Mouse (Mus musculus) E14TG2a.4 (cell line): Measurements from ENCODE around the gene Rbbp9.
A peak's percentile ranks its signal among the peaks of the same experiment; 100 is the strongest.
"Not testable (repeated sequence)": the region's sequence is repeated elsewhere in the genome, so short reads cannot be mapped to it uniquely, and the experiment has no call there.

Source experiments
- H3K27me3 ChIP-seq: 2 replicates; pipeline ENCODE4 v1.6.1; 2014; ENCODE audit warnings: low read length, control low read depth; ENCODE audit not compliant: insufficient read depth
- H3K36me3 ChIP-seq: 2 replicates; pipeline ENCODE4 v1.6.1; 2014; ENCODE audit warnings: low read length, control low read depth; ENCODE audit not compliant: insufficient read depth
- H3K4me1 ChIP-seq: replicated peaks from 2 replicates; pipeline ENCODE4 v1.6.1; 2014; ENCODE audit warnings: low read depth, low read length, control low read depth
- H3K4me3 ChIP-seq: replicated peaks from 2 replicates; pipeline ENCODE4 v1.5.1; 2014; ENCODE audit warnings: mild to moderate bottlenecking, low read length
- H3K9me3 ChIP-seq: 2 replicates; pipeline ENCODE4 v1.6.1; 2014; ENCODE audit warnings: low read length, control low read depth
- CTCF ChIP-seq: conservative IDR thresholded peaks from 2 replicates; pipeline ENCODE4 v1.5.1; 2014; ENCODE audit warnings: low read length
- NANOG ChIP-seq: IDR thresholded peaks from 2 replicates; pipeline ENCODE4 v1.6.1; 2014; ENCODE audit warnings: borderline replicate concordance, low read length, mixed read lengths
- POU5F1 ChIP-seq: IDR thresholded peaks from 2 replicates; pipeline ENCODE4 v1.6.1; 2014; ENCODE audit warnings: low read length, borderline replicate concordance

Rbbp9 gene

GRCm38 (mm10) chr2:144550529-144550928 lies at the start of gene Rbbp9:
TSS of gene Rbbp9 (minus strand) at chr2:144550869.
- Histone ChIP-seq H3K4me1 (0 out of 2 replicates have a peak, but pooled peaks cover 3% of the 10 kb centered on the region), H3K9me3 (no peaks in the 10 kb centered on the region), H3K27me3 (no peaks in the 10 kb centered on the region), H3K4me3 (peak within 1 kb of the TSS; percentile 86), H3K36me3 (peaks cover 22% of the 10 kb centered on the region)
- TF ChIP-seq CTCF: no peak
- no peak for TF ChIP-seq NANOG
- no peak for TF ChIP-seq POU5F1

GRCm38 (mm10) chr2:144599831-144600687 lies 49.4 kb upstream of the Rbbp9 start, which contains the start of gene Dtd1:
TSS of gene Dtd1 (plus strand) at chr2:144599897.
- Histone ChIP-seq H3K9me3 (no peaks in the 10 kb centered on the region), H3K4me1 (peaks cover 28% of the 10 kb centered on the region)

GRCm38 (mm10) chr2:144598006-144598405 lies 47.3 kb upstream of the Rbbp9 start:
- TF ChIP-seq POU5F1 (no peak), CTCF (no peak; the same call in 1 of the 2 replicates), NANOG (peak; percentile 28; the same call in 1 of the 2 replicates)

More at GRCm38 (mm10) chr2:144599831-144600687, 49.4 kb upstream of the Rbbp9 start, which contains the start of gene Dtd1:
- Histone ChIP-seq H3K36me3 (peaks cover 20% of the 10 kb centered on the region), H3K27me3 (no peaks in the 10 kb centered on the region), H3K4me3 (peak within 1 kb of the TSS; percentile 88)
- TF ChIP-seq CTCF: peak; percentile 49
- no peak for TF ChIP-seq NANOG
- no peak for TF ChIP-seq POU5F1

GRCm38 (mm10) chr2:144593951-144594651 lies 43.4 kb upstream of the Rbbp9 start, which contains the start of gene Smim26:
TSS of gene Smim26 (plus strand) at chr2:144594054.
- Histone ChIP-seq H3K36me3 (peaks cover 26% of the 10 kb centered on the region), H3K9me3 (no peaks in the 10 kb centered on the region), H3K4me3 (peak within 1 kb of the TSS; percentile 87), H3K27me3 (no peaks in the 10 kb centered on the region), H3K4me1 (peaks cover 25% of the 10 kb centered on the region)
- TF ChIP-seq CTCF (no peak), POU5F1 (no peak)

More at GRCm38 (mm10) chr2:144598006-144598405, 47.3 kb upstream of the Rbbp9 start:
- no peak overlapping the region for H3K4me3 ChIP-seq
- peaks cover 32% of the 10 kb centered on the region for H3K4me1 ChIP-seq
- no peaks in the 10 kb centered on the region for H3K9me3 ChIP-seq
- H3K36me3 ChIP-seq: peaks cover 11% of the 10 kb centered on the region
- H3K27me3 ChIP-seq: no peaks in the 10 kb centered on the region

GRCm38 (mm10) chr2:144593036-144593435 lies 42.4 kb upstream of the Rbbp9 start:
- not testable (repeated sequence) for H3K4me3 ChIP-seq, H3K9me3 ChIP-seq
- TF ChIP-seq CTCF: 0 out of 2 replicates have a peak, but pooled peaks have one; percentile 12

GRCm38 (mm10) chr2:144588723-144589122 lies 38.1 kb upstream of the Rbbp9 start:
- TF ChIP-seq POU5F1 (no peak), NANOG (no peak), CTCF (peak; percentile 92)
- Histone ChIP-seq H3K36me3 (peaks cover 68% of the 10 kb centered on the region), H3K9me3 (no peaks in the 10 kb centered on the region), H3K4me3 (no peak overlapping the region), H3K27me3 (no peaks in the 10 kb centered on the region), H3K4me1 (peaks cover 6% of the 10 kb centered on the region)

More at GRCm38 (mm10) chr2:144593036-144593435, 42.4 kb upstream of the Rbbp9 start:
- not testable (repeated sequence) for H3K27me3 ChIP-seq
- H3K4me1 ChIP-seq: peaks cover 15% of the 10 kb centered on the region
- H3K36me3 ChIP-seq: peaks cover 36% of the 10 kb centered on the region

GRCm38 (mm10) chr2:144555820-144556552 lies 5.3 kb upstream of the Rbbp9 start, which contains the start of gene Sec23b:
TSS of gene Sec23b (plus strand) at chr2:144556229.
- H3K27me3 ChIP-seq: no peaks in the 10 kb centered on the region
- no peaks in the 10 kb centered on the region for H3K9me3 ChIP-seq
- TF ChIP-seq NANOG: no peak
- no peak for TF ChIP-seq CTCF
- no peak for TF ChIP-seq POU5F1

More at GRCm38 (mm10) chr2:144555820-144556552, 5.3 kb upstream of the Rbbp9 start, which contains the start of gene Sec23b:
- Histone ChIP-seq H3K4me3 (peak within 1 kb of the TSS; percentile 88), H3K36me3 (peaks cover 8% of the 10 kb centered on the region; the same call in 1 of the 2 replicates), H3K4me1 (peaks cover under 1% of the 10 kb centered on the region; the same call in 1 of the 2 replicates)
